Mouse (Mus musculus): ENCODE data around the gene Mylpf. TPM values are rescaled to one million over a fixed set of nuclear protein-coding genes. Genes with fewer than 3 reads are reported as not detected.

Gene Mylpf
- polyA plus RNA-seq, 1 experiment from 2014 or later, result 26.5 TPM

GRCm38 (mm10) chr7:127217475-127217874 is 8.8 kb downstream of the Mylpf start:
- no peak overlapping the region for H3K9ac ChIP-seq (ENCODE audit: low read depth, low read length)
- H3K27me3 ChIP-seq (ENCODE audit: control insufficient read depth, insufficient read depth, low read length), result peaks cover 10% of the 10 kb centered on the region; the same call in 1 of the 2 replicates
- H3K36me3 ChIP-seq (ENCODE audit: control insufficient read depth, insufficient read depth, low read length), result no peaks in the 10 kb centered on the region
- DNase-seq (ENCODE audit: low spot score) (no peak), ATAC-seq (ENCODE audit: low FRiP score) (no peak)
- WGBS, result 86% methylated on average over 6 of the region's 6 CpGs
- no peaks in the 10 kb centered on the region for H3K4me1 ChIP-seq (replicated peaks; ENCODE audit: control insufficient read depth, insufficient read depth, low read length)
- no peak overlapping the region for H3K4me2 ChIP-seq (replicated peaks; ENCODE audit: low read depth, low read length)
- no peaks in the 10 kb centered on the region for H3K9me3 ChIP-seq (ENCODE audit: control insufficient read depth, low read length)
- no peak overlapping the region for H3K27ac ChIP-seq (ENCODE audit: low read depth, low read length)
- H3K4me3 ChIP-seq (ENCODE audit: low read depth, low read length), result no peak overlapping the region

DNA sequence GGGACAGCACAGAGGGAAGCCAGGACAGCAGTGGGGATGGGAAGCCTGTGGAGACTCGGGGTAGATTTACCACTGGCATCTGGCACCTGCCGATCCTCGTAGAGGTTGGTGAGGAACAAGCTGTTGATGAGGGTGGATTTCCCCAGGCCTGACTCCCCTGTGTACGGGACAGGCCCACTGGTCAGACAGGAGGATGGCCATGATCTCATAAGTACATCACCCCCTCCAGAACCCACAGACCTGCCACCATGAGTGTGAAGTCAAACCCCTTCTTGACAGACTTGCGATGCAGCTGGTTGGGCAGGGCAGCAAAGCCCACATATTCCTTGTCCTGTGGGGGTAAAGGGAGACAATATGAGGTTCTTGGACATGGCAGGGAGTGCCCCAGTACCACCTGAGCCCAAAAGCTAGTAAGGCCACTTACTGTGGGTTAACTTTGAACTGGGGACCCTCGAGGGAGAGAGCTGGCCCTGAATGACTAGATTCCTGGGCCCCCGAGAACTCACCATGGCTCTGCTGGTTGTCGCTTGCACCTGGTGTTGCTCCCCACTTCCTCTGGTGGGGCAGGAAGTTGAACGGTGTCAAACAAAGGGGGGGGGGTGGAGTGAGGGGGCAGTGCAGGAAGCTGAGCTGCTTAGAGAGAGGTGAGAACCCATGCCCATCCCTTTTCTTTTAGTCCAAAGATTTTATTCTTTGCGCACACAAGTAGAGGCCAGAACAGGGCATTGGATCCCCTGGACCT is 9.4 kb downstream of the Mylpf start:
- no peak for DNase-seq (ENCODE audit: low spot score)
- Histone ChIP-seq H3K9ac (ENCODE audit: low read depth, low read length) (no peak overlapping the region), H3K9me3 (ENCODE audit: control insufficient read depth, low read length) (no peaks in the 10 kb centered on the region), H3K27ac (ENCODE audit: low read depth, low read length) (no peak overlapping the region), H3K36me3 (ENCODE audit: control insufficient read depth, insufficient read depth, low read length) (no peaks in the 10 kb centered on the region), H3K27me3 (ENCODE audit: control insufficient read depth, insufficient read depth, low read length) (peaks cover 10% of the 10 kb centered on the region; the same call in 1 of the 2 replicates), H3K4me3 (ENCODE audit: low read depth, low read length) (no peak overlapping the region), H3K4me2 (replicated peaks; ENCODE audit: low read depth, low read length) (no peak overlapping the region), H3K4me1 (replicated peaks; ENCODE audit: control insufficient read depth, insufficient read depth, low read length) (no peaks in the 10 kb centered on the region)
- ATAC-seq (ENCODE audit: low FRiP score), result no peak
- WGBS, result 87% methylated on average over 10 of the region's 10 CpGs

GRCm38 (mm10) chr7:127218670-127219069 is 10.0 kb downstream of the Mylpf start:
- peaks cover 10% of the 10 kb centered on the region; the same call in 1 of the 2 replicates for H3K27me3 ChIP-seq (ENCODE audit: control insufficient read depth, insufficient read depth, low read length)
- H3K4me1 ChIP-seq (replicated peaks; ENCODE audit: control insufficient read depth, insufficient read depth, low read length), result no peaks in the 10 kb centered on the region
- DNase-seq (ENCODE audit: low spot score) (no peak), ATAC-seq (ENCODE audit: low FRiP score) (no peak)
- H3K4me2 ChIP-seq (replicated peaks; ENCODE audit: low read depth, low read length), result no peak overlapping the region
- no peak overlapping the region for H3K9ac ChIP-seq (ENCODE audit: low read depth, low read length)
- no peaks in the 10 kb centered on the region for H3K36me3 ChIP-seq (ENCODE audit: control insufficient read depth, insufficient read depth, low read length)
- H3K27ac ChIP-seq (ENCODE audit: low read depth, low read length), result no peak overlapping the region
- no peak overlapping the region for H3K4me3 ChIP-seq (ENCODE audit: low read depth, low read length)
- H3K9me3 ChIP-seq (ENCODE audit: control insufficient read depth, low read length), result no peaks in the 10 kb centered on the region
- WGBS, result 91% methylated on average over 4 of the region's 4 CpGs

DNA sequence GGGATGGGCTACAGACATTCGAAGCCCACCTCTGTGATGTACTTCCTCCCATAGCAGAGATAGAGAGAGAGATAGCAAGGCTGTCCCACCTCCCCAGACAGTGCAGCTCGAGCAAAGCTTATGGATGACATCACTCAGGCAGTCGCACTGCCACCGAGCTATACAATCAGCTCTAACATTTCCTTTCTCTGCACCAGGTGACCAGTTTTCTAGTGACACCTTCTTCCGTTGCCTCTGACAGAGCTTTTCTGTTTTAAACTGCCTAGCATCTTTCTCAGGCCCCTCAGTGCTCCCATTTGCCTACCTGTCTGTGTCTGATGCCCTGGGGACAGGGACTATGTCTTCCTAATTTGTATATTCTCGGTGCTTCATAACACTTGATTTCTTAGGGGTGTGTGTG is 11.8 kb downstream of the Mylpf start:
- no peak for ATAC-seq (ENCODE audit: low FRiP score)
- H3K4me3 ChIP-seq (ENCODE audit: low read depth, low read length), result no peak overlapping the region
- no peaks in the 10 kb centered on the region for H3K9me3 ChIP-seq (ENCODE audit: control insufficient read depth, low read length)
- 84% methylated on average over 6 of the region's 6 CpGs for WGBS
- H3K27ac ChIP-seq (ENCODE audit: low read depth, low read length), result no peak overlapping the region
- no peaks in the 10 kb centered on the region for H3K27me3 ChIP-seq (ENCODE audit: control insufficient read depth, insufficient read depth, low read length)
- H3K36me3 ChIP-seq (ENCODE audit: control insufficient read depth, insufficient read depth, low read length), result no peaks in the 10 kb centered on the region
- H3K4me1 ChIP-seq (replicated peaks; ENCODE audit: control insufficient read depth, insufficient read depth, low read length), result no peaks in the 10 kb centered on the region
- H3K9ac ChIP-seq (ENCODE audit: low read depth, low read length), result no peak overlapping the region
- no peak for DNase-seq (ENCODE audit: low spot score)
- no peak overlapping the region for H3K4me2 ChIP-seq (replicated peaks; ENCODE audit: low read depth, low read length)

DNA sequence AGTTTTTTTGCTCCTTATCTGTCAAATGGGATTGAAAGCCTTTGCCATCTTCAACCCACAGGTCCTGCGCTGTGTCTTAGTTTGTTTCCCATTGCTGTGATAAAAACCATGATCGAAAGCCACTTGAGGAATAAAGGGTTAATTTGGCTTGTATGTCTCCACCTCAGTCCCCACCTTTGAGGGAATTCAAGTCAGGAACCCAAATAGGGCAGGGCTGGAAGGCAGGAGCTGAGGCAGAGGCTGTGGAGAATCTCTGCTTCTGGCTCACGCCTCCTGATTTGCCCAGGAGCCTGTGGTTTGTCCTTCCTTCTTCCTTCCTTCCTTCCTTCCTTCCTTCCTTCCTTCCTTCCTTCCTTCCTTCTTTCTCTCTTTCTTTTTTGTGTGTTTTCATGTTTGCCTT is 14.4 kb downstream of the Mylpf start:
- H3K36me3 ChIP-seq (ENCODE audit: control insufficient read depth, insufficient read depth, low read length), result no peaks in the 10 kb centered on the region
- H3K4me3 ChIP-seq (ENCODE audit: low read depth, low read length), result no peak overlapping the region
- DNase-seq (ENCODE audit: low spot score), result no peak
- H3K27me3 ChIP-seq (ENCODE audit: control insufficient read depth, insufficient read depth, low read length), result no peaks in the 10 kb centered on the region
- no peak overlapping the region for H3K9ac ChIP-seq (ENCODE audit: low read depth, low read length)
- ATAC-seq (ENCODE audit: low FRiP score), result no peak
- no peaks in the 10 kb centered on the region for H3K4me1 ChIP-seq (replicated peaks; ENCODE audit: control insufficient read depth, insufficient read depth, low read length)
- no peaks in the 10 kb centered on the region for H3K9me3 ChIP-seq (ENCODE audit: control insufficient read depth, low read length)
- 95% methylated on average over 3 of the region's 3 CpGs for WGBS
- no peak overlapping the region for H3K27ac ChIP-seq (ENCODE audit: low read depth, low read length)
- no peak overlapping the region for H3K4me2 ChIP-seq (replicated peaks; ENCODE audit: low read depth, low read length)

DNA sequence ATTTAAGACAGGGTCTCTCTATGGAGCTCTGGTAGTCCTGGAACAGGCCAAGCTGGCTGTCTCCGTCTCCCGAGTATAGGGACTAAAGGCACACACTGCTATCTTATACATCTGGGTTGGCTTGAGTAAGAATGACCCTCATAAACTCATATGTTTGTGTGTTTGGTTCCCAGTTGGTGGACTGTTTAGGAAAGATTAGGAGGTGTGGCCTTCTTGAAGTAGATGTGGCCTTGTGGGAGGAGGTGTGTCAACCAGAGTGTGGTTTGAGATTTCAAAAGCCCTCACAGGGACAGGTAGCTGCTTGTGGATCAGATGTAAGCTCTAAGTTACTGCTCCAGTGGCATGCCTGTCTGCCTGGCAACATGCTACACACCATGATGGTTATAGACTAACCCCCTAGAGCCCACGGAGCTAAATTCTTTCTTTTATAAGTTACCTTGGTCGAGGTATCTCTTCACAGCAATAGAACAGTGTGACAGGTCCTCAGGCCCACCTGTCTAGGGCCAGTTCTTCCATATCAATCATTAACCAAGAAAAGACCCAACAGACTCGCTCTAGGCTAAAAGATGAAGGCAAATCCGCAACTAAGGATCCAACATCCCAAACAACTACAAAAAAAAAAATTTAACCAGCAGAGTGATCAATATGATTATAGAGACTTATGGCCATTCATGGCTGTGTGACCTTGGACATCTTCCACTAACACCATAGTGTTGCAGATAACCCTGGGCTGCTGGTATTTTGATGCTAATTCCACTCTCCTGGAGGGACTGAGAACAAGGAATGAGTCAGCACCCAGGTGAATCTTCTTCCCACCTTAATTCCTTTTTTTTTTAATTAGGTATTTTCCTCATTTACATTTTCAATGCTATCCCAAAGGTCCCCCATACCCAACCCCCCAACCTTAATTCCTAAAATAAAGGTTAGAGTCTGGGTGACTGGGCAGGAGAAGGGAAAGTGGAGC is 15.1 kb downstream of the Mylpf start:
- Histone ChIP-seq H3K36me3 (ENCODE audit: control insufficient read depth, insufficient read depth, low read length) (no peaks in the 10 kb centered on the region), H3K27ac (ENCODE audit: low read depth, low read length) (no peak overlapping the region), H3K9me3 (ENCODE audit: control insufficient read depth, low read length) (no peaks in the 10 kb centered on the region), H3K27me3 (ENCODE audit: control insufficient read depth, insufficient read depth, low read length) (no peaks in the 10 kb centered on the region), H3K4me1 (replicated peaks; ENCODE audit: control insufficient read depth, insufficient read depth, low read length) (no peaks in the 10 kb centered on the region), H3K9ac (ENCODE audit: low read depth, low read length) (no peak overlapping the region), H3K4me2 (replicated peaks; ENCODE audit: low read depth, low read length) (no peak overlapping the region), H3K4me3 (ENCODE audit: low read depth, low read length) (no peak overlapping the region)
- ATAC-seq (ENCODE audit: low FRiP score), result no peak
- no peak for DNase-seq (ENCODE audit: low spot score)
- WGBS, result 87% methylated on average over 6 of the region's 6 CpGs

GRCm38 (mm10) chr7:127224616-127225015 is 15.9 kb downstream of the Mylpf start:
- DNase-seq (ENCODE audit: low spot score), result no peak
- Histone ChIP-seq H3K9ac (ENCODE audit: low read depth, low read length) (no peak overlapping the region), H3K4me3 (ENCODE audit: low read depth, low read length) (no peak overlapping the region), H3K4me1 (replicated peaks; ENCODE audit: control insufficient read depth, insufficient read depth, low read length) (no peaks in the 10 kb centered on the region), H3K36me3 (ENCODE audit: control insufficient read depth, insufficient read depth, low read length) (no peaks in the 10 kb centered on the region), H3K27me3 (ENCODE audit: control insufficient read depth, insufficient read depth, low read length) (no peaks in the 10 kb centered on the region), H3K4me2 (replicated peaks; ENCODE audit: low read depth, low read length) (no peak overlapping the region), H3K27ac (ENCODE audit: low read depth, low read length) (no peak overlapping the region), H3K9me3 (ENCODE audit: control insufficient read depth, low read length) (no peaks in the 10 kb centered on the region)
- ATAC-seq (ENCODE audit: low FRiP score), result no peak
- WGBS, result 91% methylated on average over 6 of the region's 6 CpGs

GRCm38 (mm10) chr7:127225147-127225995 is 16.7 kb downstream of the Mylpf start:
- Histone ChIP-seq H3K27me3 (ENCODE audit: control insufficient read depth, insufficient read depth, low read length) (no peaks in the 10 kb centered on the region), H3K36me3 (ENCODE audit: control insufficient read depth, insufficient read depth, low read length) (no peaks in the 10 kb centered on the region), H3K27ac (ENCODE audit: low read depth, low read length) (no peak overlapping the region), H3K4me2 (replicated peaks; ENCODE audit: low read depth, low read length) (no peak overlapping the region), H3K4me1 (replicated peaks; ENCODE audit: control insufficient read depth, insufficient read depth, low read length) (peaks cover under 1% of the 10 kb centered on the region; the same call in 1 of the 2 replicates), H3K9ac (ENCODE audit: low read depth, low read length) (no peak overlapping the region), H3K4me3 (ENCODE audit: low read depth, low read length) (no peak overlapping the region), H3K9me3 (ENCODE audit: control insufficient read depth, low read length) (no peaks in the 10 kb centered on the region)
- DNase-seq (ENCODE audit: low spot score) (no peak), ATAC-seq (ENCODE audit: low FRiP score) (no peak)
- 86% methylated on average over 11 of the region's 11 CpGs for WGBS

Data from hindbrain, embryonic 11.5 days (tissue).